Mouse (Mus musculus): ENCODE measurements around the gene Slc25a47. TPM values are rescaled to one million over a fixed set of nuclear protein-coding genes. Genes with fewer than 3 reads are reported as not detected.

Slc25a47 gene
- total and polyA plus RNA-seq, 3 experiments = 3.0 to 5.3 (median 3.1) TPM

DNA sequence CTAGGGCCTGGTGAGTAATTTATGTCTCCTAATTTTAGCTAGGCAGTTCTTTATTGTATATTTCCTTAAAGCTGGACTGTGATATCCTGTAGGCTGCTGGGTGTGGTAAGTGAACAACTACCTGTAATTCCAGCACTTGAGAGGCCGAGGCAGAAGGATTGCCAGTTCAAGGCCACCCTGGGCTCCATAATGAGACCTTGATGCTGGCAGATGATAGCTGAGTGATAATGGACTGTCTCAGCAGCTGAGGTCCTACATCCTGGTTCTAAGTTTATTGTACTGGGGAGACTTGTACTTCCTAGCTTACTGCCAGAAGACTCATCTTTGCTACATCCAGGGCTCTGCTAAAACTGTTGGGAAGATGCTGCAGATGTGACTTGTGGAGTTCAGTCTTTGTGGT is 26.1 kb upstream of the Slc25a47 start:
- dilution Hi-C loops (cut with MboI; ENCODE audit: extremely low pct_ligation_motif_present, extremely low pct_unique_long_range_greater_than_20kb, low sequenced_read_pairs) (no loop called here), in situ Hi-C loops (cut with MboI; ENCODE audit: low pct_ligation_motif_present, low pct_unique_long_range_greater_than_20kb, low sequenced_read_pairs) (no loop called here)
- DNase-seq (ENCODE audit: extremely low read depth) = no peak
- Histone ChIP-seq H3K36me3 (replicated peaks in 1 of 2; ENCODE audit: control insufficient read depth in 1 of 2, insufficient read depth in 1 of 2, low read length in 1 of 2) (peaks cover 37 to 95% of the 10 kb centered on the region in 2 experiments), H3K4me2 (ENCODE audit: insufficient read depth, low read depth, poor library complexity, severe bottlenecking) (no peak overlapping the region), H3K4me1 (ENCODE audit: control insufficient read depth in 1 of 2, insufficient read depth in 2 of 2) (peaks cover 0 to 24% of the 10 kb centered on the region in 2 experiments; a peak in 2 of 4 replicates), H3K79me2 (replicated peaks; ENCODE audit: control insufficient read depth, extremely low read depth, insufficient read depth, poor library complexity, severe bottlenecking) (peaks cover 91% of the 10 kb centered on the region), H3K9ac (ENCODE audit: insufficient read depth, low read depth) (no peak overlapping the region), H3K27me3 (replicated peaks) (no peaks in the 10 kb centered on the region), H3K4me3 (replicated peaks in 1 of 3; ENCODE audit: low read depth in 2 of 3, low read length in 2 of 3, poor library complexity in 1 of 3) (no peak overlapping the region), H3K27ac (ENCODE audit: insufficient read depth, low read depth) (no peak overlapping the region), H3K9me3 (replicated peaks; ENCODE audit: low read length) (no peaks in the 10 kb centered on the region)
- TF ChIP-seq MEF2A (IDR thresholded peaks at IDR 0.05; ENCODE audit: borderline replicate concordance, low read depth, low read length) = no peak
- no peak for TF ChIP-seq ELF1 (IDR thresholded peaks at IDR 0.05; ENCODE audit: low read depth, low read length)
- TF ChIP-seq MAZ (IDR thresholded peaks at IDR 0.05; ENCODE audit: low read depth, low read length) = no peak
- TF ChIP-seq ZMIZ1 (IDR thresholded peaks at IDR 0.05; ENCODE audit: low read depth, low read length) = no peak
- no peak for TF ChIP-seq ZC3H11A (IDR thresholded peaks at IDR 0.05; ENCODE audit: low read depth, low read length)
- no peak for TF ChIP-seq NRF1 (IDR thresholded peaks at IDR 0.05; ENCODE audit: low read depth, low read length)
- no peak for TF ChIP-seq USF1 (IDR thresholded peaks at IDR 0.05; ENCODE audit: low read depth, low read length)
- no peak for TF ChIP-seq SIN3A (IDR thresholded peaks at IDR 0.05; ENCODE audit: low read length)
- no peak for TF ChIP-seq BHLHE40 (IDR thresholded peaks at IDR 0.05; ENCODE audit: low read depth, low read length)
- TF ChIP-seq CTCF (conservative IDR thresholded peaks at IDR 0.05 in 1 of 2, IDR thresholded peaks at IDR 0.05 in 1 of 2; ENCODE audit: low read depth in 2 of 2, low read length in 2 of 2) = no peak
- no peak for TF ChIP-seq MYC (IDR thresholded peaks at IDR 0.05; ENCODE audit: low read depth, low read length)
- TF ChIP-seq RAD21 (IDR thresholded peaks at IDR 0.05; ENCODE audit: low read depth, low read length) = no peak
- no peak for TF ChIP-seq UBTF (IDR thresholded peaks at IDR 0.05; ENCODE audit: low read depth, low read length)
- TF ChIP-seq ETS1 (conservative IDR thresholded peaks at IDR 0.05; ENCODE audit: low read depth, low read length) = no peak
- no peak for TF ChIP-seq POLR2A (IDR thresholded peaks at IDR 0.05; ENCODE audit: low read depth, low read length)
- TF ChIP-seq KAT2A (IDR thresholded peaks at IDR 0.05; ENCODE audit: insufficient replicate concordance, low read length) = no peak
- no peak for TF ChIP-seq CHD2 (IDR thresholded peaks at IDR 0.05; ENCODE audit: low read length)
- TF ChIP-seq RCOR1 (conservative IDR thresholded peaks at IDR 0.05; ENCODE audit: low read depth, low read length) = no peak
- no peak for TF ChIP-seq EP300 (IDR thresholded peaks at IDR 0.05; ENCODE audit: low read length)
- TF ChIP-seq E2F4 (IDR thresholded peaks at IDR 0.05; ENCODE audit: insufficient replicate concordance, low read depth, low read length) = no peak

DNA sequence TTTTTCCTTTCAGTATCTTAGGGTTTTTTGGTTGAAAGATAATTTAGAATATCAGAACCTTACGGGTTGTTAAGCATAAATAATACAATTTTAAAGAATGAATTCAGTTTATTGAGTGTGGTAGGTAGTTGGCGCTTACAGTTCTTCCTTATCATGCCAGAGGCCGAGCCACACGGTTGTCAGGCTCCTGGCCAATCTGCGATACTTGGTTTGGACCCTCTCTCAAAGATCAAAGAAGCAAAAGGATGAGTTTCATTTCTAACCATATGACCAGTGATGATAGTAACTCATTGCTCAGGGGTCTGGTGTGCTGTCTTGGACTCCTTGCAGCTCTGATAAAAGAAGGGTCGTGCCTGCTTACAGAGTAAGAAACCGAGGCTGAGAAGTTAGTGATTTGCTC is 25.5 kb upstream of the Slc25a47 start:
- Histone ChIP-seq H3K36me3 (replicated peaks in 1 of 2; ENCODE audit: control insufficient read depth in 1 of 2, insufficient read depth in 1 of 2, low read length in 1 of 2) (peaks cover 42 to 98% of the 10 kb centered on the region in 2 experiments), H3K27me3 (replicated peaks) (no peaks in the 10 kb centered on the region), H3K79me2 (replicated peaks; ENCODE audit: control insufficient read depth, extremely low read depth, insufficient read depth, poor library complexity, severe bottlenecking) (peaks cover 91% of the 10 kb centered on the region), H3K27ac (ENCODE audit: insufficient read depth, low read depth) (no peak overlapping the region), H3K4me1 (ENCODE audit: control insufficient read depth in 1 of 2, insufficient read depth in 2 of 2) (peaks cover 0 to 19% of the 10 kb centered on the region in 2 experiments; a peak in 2 of 4 replicates), H3K9me3 (replicated peaks; ENCODE audit: low read length) (no peaks in the 10 kb centered on the region), H3K4me2 (ENCODE audit: insufficient read depth, low read depth, poor library complexity, severe bottlenecking) (no peak overlapping the region), H3K4me3 (replicated peaks in 1 of 3; ENCODE audit: low read depth in 2 of 3, low read length in 2 of 3, poor library complexity in 1 of 3) (no peak overlapping the region), H3K9ac (ENCODE audit: insufficient read depth, low read depth) (no peak overlapping the region)
- dilution Hi-C loops (cut with MboI; ENCODE audit: extremely low pct_ligation_motif_present, extremely low pct_unique_long_range_greater_than_20kb, low sequenced_read_pairs) (no loop called here), in situ Hi-C loops (cut with MboI; ENCODE audit: low pct_ligation_motif_present, low pct_unique_long_range_greater_than_20kb, low sequenced_read_pairs) (no loop called here)
- TF ChIP-seq UBTF (IDR thresholded peaks at IDR 0.05; ENCODE audit: low read depth, low read length) (no peak), JUND (conservative IDR thresholded peaks at IDR 0.05; ENCODE audit: low read depth, low read length) (no peak), CHD1 (IDR thresholded peaks at IDR 0.05; ENCODE audit: low read depth, low read length) (no peak), MAZ (IDR thresholded peaks at IDR 0.05; ENCODE audit: low read depth, low read length) (no peak), SMC3 (IDR thresholded peaks at IDR 0.05; ENCODE audit: low read depth, low read length) (no peak), MYC (IDR thresholded peaks at IDR 0.05; ENCODE audit: low read depth, low read length) (no peak), ZKSCAN1 (IDR thresholded peaks at IDR 0.05; ENCODE audit: borderline replicate concordance, low read depth, low read length) (no peak), PAX5 (IDR thresholded peaks at IDR 0.05; ENCODE audit: low read length) (no peak), SIN3A (IDR thresholded peaks at IDR 0.05; ENCODE audit: low read length) (no peak), ZNF384 (IDR thresholded peaks at IDR 0.05; ENCODE audit: low read depth, low read length) (no peak), JUN (IDR thresholded peaks at IDR 0.05; ENCODE audit: insufficient read depth, low read depth, low read length) (no peak), USF2 (conservative IDR thresholded peaks at IDR 0.05; ENCODE audit: low read depth, low read length) (no peak), EP300 (IDR thresholded peaks at IDR 0.05; ENCODE audit: low read length) (no peak), MAFK (IDR thresholded peaks at IDR 0.05; ENCODE audit: insufficient replicate concordance, low read length) (no peak), HCFC1 (IDR thresholded peaks at IDR 0.05; ENCODE audit: low read depth, low read length) (no peak)
- no peak for DNase-seq (ENCODE audit: extremely low read depth)
